Mouse (Mus musculus) gastrocnemius, postnatal 36 days (tissue): ENCODE results near the gene Ccl17. TPM values are rescaled to one million over a fixed set of nuclear protein-coding genes. Genes with fewer than 3 reads are reported as not detected.

ENCODE experiments used
- total RNA-seq, 2 experiments: library from RNA; stranded (reverse); gene quantifications; 2 replicates each; pipeline ENCODE4 v1.2.3; 2021

Ccl17 gene
- total RNA-seq, 2 experiments from 2014 or later, result not detected

Other genes starting within 250 kb of the Ccl17 start
- gene Rspry1, start 208.5 kb upstream of the Ccl17 start, total RNA-seq, result 1 to 10 TPM; 7.3 to 9.3 TPM
- gene Fam192a, start 208.5 kb upstream of the Ccl17 start, total RNA-seq, result 10 to 100 TPM; 16.2 to 20.1 TPM
- 10 to 100 TPM; 53.8 to 67.4 TPM for gene Arl2bp, start 143.9 kb upstream of the Ccl17 start, total RNA-seq
- gene Pllp, start 114.2 kb upstream of the Ccl17 start, total RNA-seq, result 1 to 10 TPM in 1 of 2 experiments, under 1 TPM in 1; 0.51 to 3.4 TPM
- not detected for gene Ccl22, start 64.9 kb upstream of the Ccl17 start, total RNA-seq
- 1 to 10 TPM in 1 of 2 experiments, under 1 TPM in 1; 0.52 to 1.6 TPM for gene Cx3cl1, start 38.4 kb upstream of the Ccl17 start, total RNA-seq
- 100 to 1,000 TPM; 411 to 443 TPM for gene Coq9, start 27.9 kb downstream of the Ccl17 start, total RNA-seq
- 10 to 100 TPM; 31.9 to 34.4 TPM for gene Ciapin1, start 27.9 kb downstream of the Ccl17 start, total RNA-seq
- gene Polr2c, start 47.0 kb downstream of the Ccl17 start, total RNA-seq, result 10 to 100 TPM; 34.3 to 44.5 TPM
- gene Dok4, start 65.9 kb downstream of the Ccl17 start, total RNA-seq, result 1 to 10 TPM; 2.6 to 4.9 TPM
- 1 to 10 TPM; 3.3 to 3.8 TPM for gene Ccdc102a, start 107.6 kb downstream of the Ccl17 start, total RNA-seq
- gene Adgrg5, start 113.2 kb downstream of the Ccl17 start, total RNA-seq, result not detected
- gene Adgrg1, start 164.3 kb downstream of the Ccl17 start, total RNA-seq, result 10 to 100 TPM; 20.9 to 25.5 TPM
- under 1 TPM; 0.20 to 0.52 TPM for gene Adgrg3, start 207.2 kb downstream of the Ccl17 start, total RNA-seq
- gene Drc7, start 244.7 kb downstream of the Ccl17 start, total RNA-seq, result not detected